Mouse (Mus musculus) natural killer cell, adult 2 months (primary cell): ENCODE measurements around the gene Ddx47.

Experiments
- DNase-seq, 2 experiments: peaks; one replicate each; pipeline ENCODE4 v3.0.0; 2022; ENCODE audit warnings: low spot score in 2 of 2

Gene Ddx47

GRCm38 (mm10) chr6:135069856-135070255 is 58.4 kb downstream of the Ddx47 start:
- DNase-seq = no peak

DNA sequence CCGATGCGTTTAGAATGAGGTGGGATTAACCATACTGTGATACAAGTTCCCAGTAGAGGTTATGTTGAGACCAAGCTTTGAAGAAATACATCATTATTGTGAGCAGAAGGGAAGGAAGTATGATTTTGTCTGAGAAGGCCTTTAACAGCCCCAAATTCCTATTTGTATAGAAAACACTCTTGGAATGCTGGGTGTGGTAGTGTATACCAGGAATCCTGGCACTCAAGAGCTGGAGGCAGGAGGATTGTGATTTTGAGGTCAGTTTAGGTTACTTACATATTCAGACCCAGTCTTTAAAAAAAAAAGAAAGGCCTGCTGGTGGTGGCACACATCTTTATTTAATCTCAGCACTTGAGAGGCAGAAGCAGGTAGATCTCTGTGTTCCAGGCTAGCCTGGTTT is 58.9 kb downstream of the Ddx47 start:
- DNase-seq = no peak
